Mouse (Mus musculus): ENCODE measurements around the gene Mitf. TPM values are rescaled to one million over a fixed set of nuclear protein-coding genes. Genes with fewer than 3 reads are reported as not detected.

The Mitf gene
- polyA plus RNA-seq, 2 experiments from 2014 or later, result 0.40 to 0.78 TPM

DNA sequence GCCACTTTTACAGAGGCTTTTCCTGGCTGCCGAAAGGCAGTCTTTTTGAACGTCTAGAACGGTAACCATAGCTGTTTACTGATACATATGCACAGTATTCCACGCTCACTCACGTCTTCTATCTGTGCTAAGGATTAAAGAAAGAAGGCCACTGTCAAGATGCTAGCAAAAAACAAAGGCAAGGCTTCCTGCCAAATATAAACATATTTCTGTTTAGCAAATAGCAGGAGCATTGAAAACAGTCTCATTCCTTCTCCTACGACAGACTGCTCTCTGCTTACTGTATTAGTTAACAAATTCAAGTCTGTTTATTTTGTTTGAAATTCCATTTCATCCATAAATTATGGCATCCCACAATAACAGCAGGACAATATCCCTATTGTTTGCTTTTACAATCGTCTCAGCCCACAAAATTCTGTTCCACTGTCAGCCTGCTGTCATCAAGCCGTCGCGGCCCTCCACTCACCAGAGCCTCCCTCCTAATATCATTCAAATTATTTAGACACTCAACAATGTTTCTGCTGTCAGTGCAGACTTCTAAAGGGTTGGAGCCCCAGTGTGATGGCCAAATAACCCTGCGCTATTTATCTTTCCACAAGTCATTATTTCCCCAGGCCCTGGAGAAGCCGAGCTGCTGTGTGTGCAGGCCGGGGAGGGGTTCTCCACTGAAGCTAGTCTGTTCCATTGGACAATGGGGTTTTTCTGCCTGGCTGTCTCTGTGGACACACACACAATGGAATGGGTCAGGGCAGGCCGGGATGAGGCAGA lies 242.0 kb downstream of the Mitf start:
- ATAC-seq, result no peak

DNA sequence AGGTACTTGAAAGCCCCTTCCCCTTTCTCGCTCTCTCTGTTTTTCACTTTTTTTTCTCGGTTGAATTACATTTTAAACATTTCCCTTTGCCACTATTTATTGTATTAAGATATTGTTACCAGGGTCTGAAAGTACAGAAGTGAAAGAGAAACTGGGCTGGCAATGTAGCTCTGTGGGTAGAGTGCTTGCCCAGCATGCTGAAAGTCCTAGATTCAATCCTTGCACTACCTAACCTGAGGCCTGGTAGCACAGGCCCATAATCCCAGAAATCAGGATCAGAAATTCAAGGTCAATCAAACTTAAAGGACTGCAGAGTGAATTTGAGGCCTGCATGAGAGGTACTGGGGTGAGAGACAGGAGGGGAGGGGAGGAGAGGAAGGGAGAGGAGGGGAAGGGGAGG lies 242.7 kb downstream of the Mitf start:
- no peak for ATAC-seq

DNA sequence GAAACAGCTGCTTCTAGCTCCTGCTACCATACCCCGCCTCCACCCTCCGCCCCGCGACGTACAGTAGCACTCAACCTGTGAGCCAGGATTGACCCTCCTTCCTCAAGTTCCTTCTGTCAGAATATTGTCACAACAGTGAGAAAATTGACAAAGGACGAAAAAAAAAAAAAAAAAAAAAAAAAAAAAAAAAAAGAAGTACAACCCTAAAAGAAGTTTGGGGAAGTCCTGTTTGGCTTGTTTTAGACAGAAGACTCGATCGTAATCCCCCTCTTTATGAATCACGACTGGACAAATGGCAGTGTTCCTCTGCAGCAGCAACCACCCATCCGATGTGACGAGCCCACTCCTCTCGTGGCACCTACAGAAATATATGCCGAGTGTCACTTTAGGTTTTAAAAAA lies 255.0 kb downstream of the Mitf start:
- ATAC-seq, result no peak

DNA sequence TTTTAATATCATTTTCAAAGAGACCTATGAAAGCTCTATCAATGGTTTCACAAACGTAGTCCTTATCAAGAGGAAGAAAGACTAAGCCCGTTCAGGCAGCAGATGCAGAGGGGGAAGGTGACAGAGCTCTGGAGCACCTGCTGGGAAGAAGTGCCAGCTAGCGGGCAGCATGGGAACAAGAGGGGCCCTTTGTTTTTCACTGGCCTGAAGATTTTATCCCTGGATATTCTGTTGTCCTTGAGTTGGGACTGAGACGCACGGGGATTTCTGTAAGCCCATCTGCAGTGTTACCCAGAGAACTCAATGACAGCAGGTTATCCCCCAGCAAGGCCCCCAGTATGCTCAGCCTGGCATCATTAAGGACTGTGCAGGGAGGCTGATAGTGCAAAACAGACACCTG lies 258.1 kb downstream of the Mitf start:
- no peak for ATAC-seq

DNA sequence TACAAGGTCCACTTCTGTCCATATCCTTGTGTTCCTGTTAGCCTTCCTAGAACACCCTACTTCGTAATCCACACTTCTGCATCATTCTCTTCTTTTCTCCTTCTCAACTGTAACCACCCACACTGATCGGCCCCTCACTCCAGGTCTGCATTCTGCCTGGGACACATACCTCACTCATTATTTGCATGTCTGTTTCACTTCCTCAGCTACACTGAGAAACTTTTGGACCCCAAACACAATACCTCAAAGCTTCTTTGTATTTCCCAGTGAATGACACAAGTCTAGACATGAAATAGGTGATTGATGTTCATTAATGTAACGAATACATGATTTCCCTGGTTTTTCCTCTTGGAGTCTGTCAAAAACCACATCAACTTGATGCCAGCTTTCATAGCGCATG lies 259.6 kb downstream of the Mitf start:
- no peak for ATAC-seq

Other genes with a start within 250 kb of the Mitf start
- gene Frmd4b, start 189.5 kb upstream of the Mitf start, polyA plus RNA-seq (2017; shearing (Covaris generic)), result 10 to 100 TPM; 11.3 to 14.1 TPM

All from activated CD4-positive, CD25-positive, alpha-beta regulatory T cell, adult 4 months (primary cell).